Mouse (Mus musculus): ENCODE measurements at regions not wholly inside any gene's neighbourhood (a gene's known extent, or its start where the extent isn't known, plus 50 kb on each side); places are given as distances from the start of the nearest gene placed in this dataset.

- Histone ChIP-seq H3K4me3 (ENCODE audit: low read depth, low read length) (no peak overlapping the region), H3K4me1 (replicated peaks; ENCODE audit: control insufficient read depth, insufficient read depth) (no peaks in the 10 kb centered on the region), H3K9me3 (ENCODE audit: control insufficient read depth, low read length) (no peaks in the 10 kb centered on the region), H3K27me3 (ENCODE audit: control insufficient read depth, insufficient read depth, low read length) (no peaks in the 10 kb centered on the region), H3K9ac (ENCODE audit: low read length) (no peak overlapping the region), H3K27ac (replicated peaks) (no peak overlapping the region), H3K36me3 (ENCODE audit: control insufficient read depth, insufficient read depth, low read length) (no peaks in the 10 kb centered on the region), H3K4me2 (replicated peaks; ENCODE audit: low read depth) (no peak overlapping the region)
- ATAC-seq (ENCODE audit: low FRiP score, low TSS enrichment), result no peak
- no peak for TF ChIP-seq CTCF (IDR thresholded peaks at IDR 0.05; ENCODE audit: low read depth)
- TF ChIP-seq EP300 (optimal IDR thresholded peaks at IDR 0.05), result no peak
- DNase-seq (ENCODE audit: low spot score), result no peak
- 53% methylated on average over 7 of the region's 7 CpGs for WGBS
Measured at GRCm38 (mm10) chr3:39489392-39489791, 602.7 kb downstream of the Fat4 start.

GRCm38 (mm10) chr3:39494363-39494762 lies 607.6 kb downstream of the Fat4 start:
- DNase-seq (ENCODE audit: low spot score) (no peak), ATAC-seq (ENCODE audit: low FRiP score, low TSS enrichment) (no peak)
- H3K9ac ChIP-seq (ENCODE audit: low read length), result no peak overlapping the region
- H3K9me3 ChIP-seq (ENCODE audit: control insufficient read depth, low read length), result no peaks in the 10 kb centered on the region
- no peak overlapping the region for H3K4me2 ChIP-seq (replicated peaks; ENCODE audit: low read depth)
- no peak overlapping the region for H3K27ac ChIP-seq (replicated peaks)
- 81% methylated on average over 3 of the region's 3 CpGs for WGBS
- no peaks in the 10 kb centered on the region for H3K27me3 ChIP-seq (ENCODE audit: control insufficient read depth, insufficient read depth, low read length)
- no peak overlapping the region for H3K4me3 ChIP-seq (ENCODE audit: low read depth, low read length)
- TF ChIP-seq CTCF (IDR thresholded peaks at IDR 0.05; ENCODE audit: low read depth), result no peak
- TF ChIP-seq EP300 (optimal IDR thresholded peaks at IDR 0.05), result no peak
- H3K36me3 ChIP-seq (ENCODE audit: control insufficient read depth, insufficient read depth, low read length), result no peaks in the 10 kb centered on the region
- H3K4me1 ChIP-seq (replicated peaks; ENCODE audit: control insufficient read depth, insufficient read depth), result no peaks in the 10 kb centered on the region

GRCm38 (mm10) chr3:39528087-39528486 lies 641.3 kb downstream of the Fat4 start:
- TF ChIP-seq CTCF (IDR thresholded peaks at IDR 0.05; ENCODE audit: low read depth) (no peak), EP300 (optimal IDR thresholded peaks at IDR 0.05) (no peak)
- WGBS, result 87% methylated on average over 5 of the region's 5 CpGs
- Histone ChIP-seq H3K27ac (replicated peaks) (no peak overlapping the region), H3K4me2 (replicated peaks; ENCODE audit: low read depth) (no peak overlapping the region), H3K27me3 (ENCODE audit: control insufficient read depth, insufficient read depth, low read length) (no peaks in the 10 kb centered on the region), H3K9me3 (ENCODE audit: control insufficient read depth, low read length) (no peaks in the 10 kb centered on the region), H3K4me3 (ENCODE audit: low read depth, low read length) (no peak overlapping the region), H3K9ac (ENCODE audit: low read length) (no peak overlapping the region), H3K36me3 (ENCODE audit: control insufficient read depth, insufficient read depth, low read length) (no peaks in the 10 kb centered on the region), H3K4me1 (replicated peaks; ENCODE audit: control insufficient read depth, insufficient read depth) (no peaks in the 10 kb centered on the region)
- no peak for DNase-seq (ENCODE audit: low spot score)
- ATAC-seq (ENCODE audit: low FRiP score, low TSS enrichment), result no peak

GRCm38 (mm10) chr3:39537515-39537914 lies 650.8 kb downstream of the Fat4 start:
- Histone ChIP-seq H3K27me3 (ENCODE audit: control insufficient read depth, insufficient read depth, low read length) (no peaks in the 10 kb centered on the region), H3K27ac (replicated peaks) (no peak overlapping the region), H3K9me3 (ENCODE audit: control insufficient read depth, low read length) (no peaks in the 10 kb centered on the region), H3K9ac (ENCODE audit: low read length) (no peak overlapping the region), H3K36me3 (ENCODE audit: control insufficient read depth, insufficient read depth, low read length) (no peaks in the 10 kb centered on the region), H3K4me3 (ENCODE audit: low read depth, low read length) (no peak overlapping the region), H3K4me1 (replicated peaks; ENCODE audit: control insufficient read depth, insufficient read depth) (no peaks in the 10 kb centered on the region), H3K4me2 (replicated peaks; ENCODE audit: low read depth) (no peak overlapping the region)
- TF ChIP-seq CTCF (IDR thresholded peaks at IDR 0.05; ENCODE audit: low read depth) (no peak), EP300 (optimal IDR thresholded peaks at IDR 0.05) (no peak)
- WGBS, result 83% methylated on average over 2 of the region's 2 CpGs
- ATAC-seq (ENCODE audit: low FRiP score, low TSS enrichment) (no peak), DNase-seq (ENCODE audit: low spot score) (no peak)

- H3K4me2 ChIP-seq (replicated peaks; ENCODE audit: low read depth), result no peak overlapping the region
- H3K4me3 ChIP-seq (ENCODE audit: low read depth, low read length), result no peak overlapping the region
- H3K27ac ChIP-seq (replicated peaks), result no peak overlapping the region
- TF ChIP-seq EP300 (optimal IDR thresholded peaks at IDR 0.05), result no peak
- TF ChIP-seq CTCF (IDR thresholded peaks at IDR 0.05; ENCODE audit: low read depth), result no peak
- no peak overlapping the region for H3K9ac ChIP-seq (ENCODE audit: low read length)
- ATAC-seq (ENCODE audit: low FRiP score, low TSS enrichment) (no peak), DNase-seq (ENCODE audit: low spot score) (no peak)
- no peaks in the 10 kb centered on the region for H3K36me3 ChIP-seq (ENCODE audit: control insufficient read depth, insufficient read depth, low read length)
- H3K27me3 ChIP-seq (ENCODE audit: control insufficient read depth, insufficient read depth, low read length), result no peaks in the 10 kb centered on the region
- no peaks in the 10 kb centered on the region for H3K9me3 ChIP-seq (ENCODE audit: control insufficient read depth, low read length)
- no peaks in the 10 kb centered on the region for H3K4me1 ChIP-seq (replicated peaks; ENCODE audit: control insufficient read depth, insufficient read depth)
- 61% methylated on average over 7 of the region's 7 CpGs for WGBS
Measured at GRCm38 (mm10) chr3:39540530-39541118, 653.9 kb downstream of the Fat4 start.

- Histone ChIP-seq H3K9ac (ENCODE audit: low read length) (no peak overlapping the region), H3K36me3 (ENCODE audit: control insufficient read depth, insufficient read depth, low read length) (no peaks in the 10 kb centered on the region), H3K27ac (replicated peaks) (no peak overlapping the region), H3K4me2 (replicated peaks; ENCODE audit: low read depth) (no peak overlapping the region), H3K27me3 (ENCODE audit: control insufficient read depth, insufficient read depth, low read length) (no peaks in the 10 kb centered on the region), H3K4me1 (replicated peaks; ENCODE audit: control insufficient read depth, insufficient read depth) (no peaks in the 10 kb centered on the region), H3K9me3 (ENCODE audit: control insufficient read depth, low read length) (no peaks in the 10 kb centered on the region), H3K4me3 (ENCODE audit: low read depth, low read length) (no peak overlapping the region)
- TF ChIP-seq EP300 (optimal IDR thresholded peaks at IDR 0.05) (no peak), CTCF (IDR thresholded peaks at IDR 0.05; ENCODE audit: low read depth) (no peak)
- WGBS, result 82% methylated on average over 3 of the region's 3 CpGs
- DNase-seq (ENCODE audit: low spot score) (no peak), ATAC-seq (ENCODE audit: low FRiP score, low TSS enrichment) (no peak)
Measured at GRCm38 (mm10) chr3:39559460-39560041, 672.8 kb downstream of the Fat4 start.

Measured in stomach, postnatal 0 days (tissue).